Mouse (Mus musculus): ENCODE results near the gene Gm6096. TPM values are rescaled to one million over a fixed set of nuclear protein-coding genes. Genes with fewer than 3 reads are reported as not detected.

Gene Gm6096
- total RNA-seq, 2 experiments from 2014 or later: not detected

GRCm38 (mm10) chr7:34234610-34235561 is 16.0 kb upstream of the Gm6096 start:
- no peak for DNase-seq (ENCODE audit: low spot score in 2 of 2)

DNA sequence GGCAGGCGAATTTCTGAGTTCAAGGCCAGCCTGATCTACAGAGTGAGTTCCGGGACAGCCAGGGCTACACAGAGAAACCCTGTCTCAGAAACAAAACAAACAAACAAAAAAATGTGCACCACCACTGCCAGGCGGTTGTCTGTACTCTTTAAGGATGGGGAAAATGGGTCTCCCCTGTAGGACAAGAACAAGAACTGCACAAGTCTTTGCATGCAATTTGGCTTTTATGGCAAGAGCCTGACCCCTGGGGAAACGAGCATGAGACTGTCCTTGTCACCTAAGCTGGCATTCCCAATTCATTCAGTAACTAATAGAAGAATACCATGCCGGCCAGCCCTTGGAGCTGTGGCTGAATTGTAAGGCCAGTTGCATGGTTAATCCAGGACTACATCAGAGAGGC is 15.2 kb upstream of the Gm6096 start:
- no peak for DNase-seq (ENCODE audit: low spot score in 2 of 2)

GRCm38 (mm10) chr7:34238086-34238485 is 12.8 kb upstream of the Gm6096 start:
- DNase-seq (ENCODE audit: low spot score in 2 of 2): no peak

DNA sequence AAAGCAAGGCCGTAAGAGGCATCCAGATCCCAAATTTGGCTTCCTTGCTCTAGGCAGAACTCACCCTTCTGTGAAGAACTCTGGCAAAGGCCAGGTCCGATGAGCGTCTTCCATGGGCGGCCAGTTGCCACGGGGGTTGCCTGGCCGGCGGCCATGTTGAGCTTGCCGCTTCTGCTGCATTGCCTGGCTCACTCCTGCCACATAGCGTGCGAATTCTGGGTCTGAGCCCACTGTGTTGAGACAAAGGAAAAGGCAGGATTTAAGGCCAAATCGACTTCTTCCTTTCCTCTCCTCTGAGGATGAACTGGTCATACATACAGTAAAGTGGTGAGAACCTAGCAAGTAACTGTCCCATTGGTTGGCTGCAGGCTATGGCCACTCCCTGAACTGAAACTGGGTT is 8.7 kb upstream of the Gm6096 start:
- DNase-seq (ENCODE audit: low spot score in 2 of 2): no peak

DNA sequence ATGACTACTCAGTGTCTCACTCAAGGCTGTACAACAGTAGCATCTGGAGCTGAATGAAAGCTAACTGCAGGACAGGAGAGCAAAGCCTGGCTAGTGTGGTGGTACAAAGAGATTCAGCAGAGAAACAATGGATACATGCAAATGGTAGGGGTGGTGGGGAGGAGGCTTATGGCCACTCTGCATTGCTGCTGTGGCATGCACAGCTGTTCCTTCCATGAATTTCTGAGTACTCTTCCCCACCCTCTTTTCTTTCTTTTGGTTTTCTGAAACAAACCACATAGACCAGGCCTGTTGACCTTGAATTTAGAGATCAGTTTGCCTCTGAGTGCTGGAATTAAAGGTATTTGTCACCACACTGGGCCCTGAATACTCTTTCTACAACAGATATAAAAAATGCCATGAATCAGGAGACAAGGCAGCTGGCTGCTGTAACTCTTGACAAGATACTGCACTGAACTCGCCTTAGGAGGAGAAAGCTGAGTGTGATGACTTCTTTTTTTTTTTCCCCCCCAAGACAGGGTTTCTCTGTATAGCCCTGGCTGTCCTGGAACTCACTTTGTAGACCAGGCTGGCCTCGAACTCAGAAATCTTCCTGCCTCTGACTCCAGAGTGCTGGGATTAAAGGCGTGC is 3.9 kb upstream of the Gm6096 start:
- no peak for DNase-seq (ENCODE audit: low spot score in 2 of 2)

GRCm38 (mm10) chr7:34252030-34252429 is 1.2 kb downstream of the Gm6096 start:
- no peak for DNase-seq (ENCODE audit: low spot score in 2 of 2)

GRCm38 (mm10) chr7:34255137-34255536 is 4.3 kb downstream of the Gm6096 start:
- no peak for DNase-seq (ENCODE audit: low spot score in 2 of 2)

GRCm38 (mm10) chr7:34255916-34256315 is 5.1 kb downstream of the Gm6096 start:
- no peak for DNase-seq (ENCODE audit: low spot score in 2 of 2)

DNA sequence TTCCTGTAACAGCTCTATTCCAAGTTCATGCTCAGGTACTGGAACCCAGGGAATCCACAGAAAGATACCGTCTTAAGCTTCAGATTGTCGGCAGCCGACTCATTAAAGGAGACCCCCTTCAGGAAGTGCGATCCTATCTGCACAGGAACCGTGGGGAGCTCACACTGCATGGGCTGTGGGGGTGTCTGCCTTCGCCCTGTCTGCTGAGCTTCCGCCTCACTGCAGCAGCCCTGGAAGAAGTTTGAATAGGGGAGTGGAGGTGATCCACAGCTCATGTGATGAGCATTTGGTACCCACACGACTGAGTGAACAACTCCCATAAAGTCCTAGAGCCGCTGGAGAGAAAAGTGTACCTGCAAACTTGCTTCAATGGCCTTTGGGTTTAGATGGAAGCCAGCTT is 6.4 kb downstream of the Gm6096 start:
- no peak for DNase-seq (ENCODE audit: low spot score in 2 of 2)

DNA sequence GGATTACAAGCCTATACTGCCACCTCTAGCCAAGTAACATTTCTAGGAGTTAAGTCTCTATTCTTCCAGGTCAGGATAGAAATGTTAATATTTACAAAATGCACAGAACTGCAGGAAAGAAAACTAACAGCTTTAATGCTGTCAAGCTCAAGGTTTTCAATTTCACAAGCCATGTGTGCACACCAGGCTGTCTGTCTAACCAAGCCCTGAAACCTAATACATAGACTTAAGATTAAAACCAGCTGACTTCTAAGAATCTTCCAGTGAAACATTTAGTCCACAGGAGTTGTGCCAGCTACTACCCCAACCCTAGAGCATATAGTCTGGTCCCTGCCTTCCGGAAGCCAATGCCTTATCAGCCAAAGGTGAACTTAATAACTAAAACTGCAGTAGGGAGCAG is 7.6 kb downstream of the Gm6096 start:
- no peak for DNase-seq (ENCODE audit: low spot score in 2 of 2)

DNA sequence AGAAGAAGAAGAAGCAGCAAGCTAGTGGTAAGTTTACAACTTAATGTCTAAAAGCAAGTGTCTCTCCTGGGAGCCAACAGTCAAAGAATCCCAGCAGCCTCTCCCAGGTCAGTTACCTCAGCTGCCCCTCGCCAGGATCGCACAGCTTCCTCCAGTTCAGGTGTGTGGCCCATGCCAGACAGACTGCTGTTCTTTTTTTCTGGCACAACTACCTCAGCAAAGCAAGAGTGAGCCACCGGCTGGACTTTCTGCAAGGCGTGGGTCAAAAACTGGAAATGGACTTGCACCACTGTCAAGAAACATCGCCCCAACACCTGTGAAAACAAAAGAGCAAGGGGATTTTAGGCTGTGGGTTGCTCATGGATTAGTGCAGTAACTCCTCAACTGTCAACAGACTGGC is 12.6 kb downstream of the Gm6096 start:
- DNase-seq (ENCODE audit: low spot score in 2 of 2): no peak

- peak; percentile 58 to 61 for DNase-seq (ENCODE audit: low spot score in 2 of 2)
Observed at GRCm38 (mm10) chr7:34265876-34266346, 15.1 kb downstream of the Gm6096 start.

DNA sequence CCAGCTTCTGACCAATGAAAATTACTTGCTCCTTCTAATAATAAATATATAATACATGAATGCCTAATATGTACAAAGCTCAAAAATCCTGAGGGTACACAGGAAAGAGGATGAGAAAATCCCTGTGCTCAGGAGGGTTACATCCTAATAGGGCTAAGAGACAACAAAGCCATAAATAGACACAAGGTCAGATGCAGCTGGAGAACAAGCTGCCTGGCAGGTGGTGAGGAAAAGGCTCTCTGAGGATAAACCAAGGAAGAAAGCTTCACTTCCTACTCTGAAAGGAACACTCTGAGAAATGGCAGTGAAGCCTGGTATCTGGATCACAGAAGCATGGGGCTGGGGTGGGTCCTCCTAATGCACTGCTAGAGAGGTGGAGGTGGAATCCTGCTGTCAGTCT is 15.6 kb downstream of the Gm6096 start:
- DNase-seq (ENCODE audit: low spot score in 2 of 2): no peak

GRCm38 (mm10) chr7:34268463-34268862 is 17.6 kb downstream of the Gm6096 start:
- DNase-seq (ENCODE audit: low spot score in 2 of 2): no peak

- DNase-seq (ENCODE audit: low spot score in 2 of 2): no peak
Observed at GRCm38 (mm10) chr7:34272465-34272864, 21.6 kb downstream of the Gm6096 start.

DNA sequence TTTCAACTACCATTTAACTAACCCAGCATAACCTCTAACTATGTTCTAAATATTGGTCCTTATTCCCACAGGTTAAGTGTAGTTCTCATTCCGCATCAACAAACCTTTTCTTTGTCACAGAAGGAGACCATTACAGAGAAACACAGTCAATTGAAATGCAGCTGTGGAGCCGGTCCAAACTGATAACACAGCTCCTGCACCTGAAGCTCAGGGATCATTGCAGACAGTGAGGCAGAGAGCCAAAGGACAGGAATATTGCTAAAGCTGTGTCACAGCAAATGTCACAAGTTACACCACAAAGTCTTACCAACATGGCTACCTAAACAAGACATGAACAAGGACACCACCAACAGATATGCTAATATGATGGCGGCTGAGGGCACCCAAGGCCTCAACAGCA is 25.2 kb downstream of the Gm6096 start:
- no peak for DNase-seq (ENCODE audit: low spot score in 2 of 2)

GRCm38 (mm10) chr7:34277656-34278055 is 26.8 kb downstream of the Gm6096 start:
- DNase-seq (ENCODE audit: low spot score in 2 of 2): no peak

GRCm38 (mm10) chr7:34290450-34291151 is 39.8 kb downstream of the Gm6096 start:
- no peak for DNase-seq (ENCODE audit: low spot score in 2 of 2)

DNA sequence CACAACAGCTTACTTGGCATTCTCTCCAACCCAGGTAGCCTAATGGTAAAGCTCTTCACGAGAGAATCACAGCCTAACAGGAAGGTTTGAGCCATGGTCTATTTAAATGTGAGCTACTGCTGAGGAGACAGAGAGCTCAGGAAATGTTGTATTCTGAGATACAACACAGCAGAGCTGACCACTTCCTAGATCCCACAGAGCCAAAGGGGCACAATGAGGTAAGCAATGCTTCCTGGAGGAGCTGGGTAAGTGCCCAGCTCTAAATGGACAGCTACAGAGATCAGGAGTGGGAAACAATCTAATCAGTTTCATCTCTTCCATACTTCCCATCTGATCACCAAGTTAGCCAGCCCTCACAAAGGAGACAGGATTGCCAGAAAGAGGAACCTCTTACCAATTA is 40.4 kb downstream of the Gm6096 start:
- no peak for DNase-seq (ENCODE audit: low spot score in 2 of 2)

DNA sequence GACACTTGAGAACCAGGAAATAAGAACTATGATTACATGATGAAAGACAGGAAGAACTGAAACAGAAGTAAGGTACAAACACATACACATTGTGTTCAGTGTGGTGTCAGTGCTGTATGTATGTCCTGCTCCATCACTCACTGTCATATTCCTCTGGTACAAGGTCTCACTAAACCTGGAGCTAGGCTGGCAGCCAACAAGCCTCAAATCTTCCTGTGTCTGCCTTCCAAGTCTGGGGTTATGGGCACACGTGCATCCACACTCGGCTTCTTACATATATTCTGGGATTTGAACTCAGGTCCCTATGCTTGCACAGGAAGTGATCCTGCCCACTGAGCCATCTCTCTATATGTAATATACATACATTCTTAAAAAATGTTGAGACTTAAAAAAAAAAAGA is 41.8 kb downstream of the Gm6096 start:
- DNase-seq (ENCODE audit: low spot score in 2 of 2): no peak

DNA sequence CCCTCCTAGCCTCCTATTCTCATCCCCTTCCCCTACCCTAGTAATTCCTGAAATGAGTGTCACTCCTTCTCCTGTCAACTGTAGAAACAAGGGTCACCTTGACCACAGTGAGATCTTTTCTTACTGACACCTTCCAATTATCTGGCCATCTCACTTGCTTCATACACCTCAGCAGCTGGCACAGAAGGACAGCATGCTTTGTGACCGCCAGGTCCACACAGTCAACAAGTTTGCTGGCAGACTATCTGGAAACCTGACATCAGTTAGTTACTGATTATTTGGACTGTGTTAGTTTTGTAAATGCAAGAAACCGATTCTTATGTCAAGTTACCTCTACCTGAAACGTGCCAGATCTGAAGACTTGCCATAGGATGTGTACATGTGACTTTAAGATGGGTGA is 45.3 kb downstream of the Gm6096 start:
- no peak for DNase-seq (ENCODE audit: low spot score in 2 of 2)

- DNase-seq (ENCODE audit: low spot score in 2 of 2): no peak
Observed at GRCm38 (mm10) chr7:34298818-34299217, 48.0 kb downstream of the Gm6096 start.

Measured in adrenal gland, adult 18-20 months (tissue).